Mouse (Mus musculus) lung, embryonic 16.5 days (tissue): ENCODE results near the gene Midn. TPM values are rescaled to one million over a fixed set of nuclear protein-coding genes. Genes with fewer than 3 reads are reported as not detected.

Experiments
- ATAC-seq: fragments of 200-750 bp; cut with Nextera tagmentation; 2 replicates; pipeline ENCODE4 v1.8.0; 2017; ENCODE audit warnings: low read depth, mild to moderate bottlenecking, moderate library complexity
- H3K27ac ChIP-seq: fragments of 300-500 bp; sonication (generic); 2 replicates; pipeline ENCODE4 v1.5.1; 2014; ENCODE audit warnings: mild to moderate bottlenecking, control low read depth, low read length
- H3K27me3 ChIP-seq: fragments of 300-500 bp; sonication (generic); 2 replicates; pipeline ENCODE4 v1.6.1; 2014; ENCODE audit warnings: low read depth, low read length, mixed read lengths; ENCODE audit not compliant: control insufficient read depth, insufficient read depth
- H3K36me3 ChIP-seq: fragments of 300-500 bp; sonication (generic); 2 replicates; pipeline ENCODE4 v1.6.1; 2014; ENCODE audit warnings: low read length; ENCODE audit not compliant: control insufficient read depth, insufficient read depth
- H3K4me1 ChIP-seq: fragments of 300-500 bp; sonication (generic); replicated peaks from 2 replicates; pipeline ENCODE4 v1.6.1; 2014; ENCODE audit warnings: low read length, mixed read lengths; ENCODE audit not compliant: control insufficient read depth, insufficient read depth
- H3K4me2 ChIP-seq: fragments of 300-500 bp; sonication (generic); 2 replicates; pipeline ENCODE4 v1.6.1; 2014; ENCODE audit warnings: low read depth, low read length, control low read depth
- H3K4me3 ChIP-seq: fragments of 300-500 bp; sonication (generic); 2 replicates; pipeline ENCODE4 v1.5.1; 2014; ENCODE audit warnings: mild to moderate bottlenecking, low read length, control low read depth
- H3K9ac ChIP-seq: fragments of 300-500 bp; sonication (generic); 2 replicates; pipeline ENCODE4 v1.6.1; 2014; ENCODE audit warnings: low read length, control low read depth
- H3K9me3 ChIP-seq: fragments of 300-500 bp; sonication (generic); 2 replicates; pipeline ENCODE4 v1.6.1; 2016; ENCODE audit warnings: low read length; ENCODE audit not compliant: control insufficient read depth
- WGBS: fragments of 180-500 bp; shearing (Covaris S2); extraction: QIAGEN DNeasy Blood & Tissue Kit; methylation state at CpG from one replicate; pipeline ENCODE4 v1.1.7; 2014; 5-methylcytosine and 5-hydroxymethylcytosine counted together
- polyA plus RNA-seq: library from polyadenylated mRNA; unstranded; fragments of >200 nt; fragmentation: Nextera tagmentation; extraction: Ambion mirVana; gene quantifications from 2 replicates; pipeline ENCODE4 v1.2.1, GENCODE M21; 2015

The Midn gene
- polyA plus RNA-seq, 1 experiment from 2014 or later, result 11.8 TPM

- H3K9me3 ChIP-seq, result no peaks in the 10 kb centered on the region
- no peak overlapping the region for H3K9ac ChIP-seq
- H3K4me3 ChIP-seq, result no peak overlapping the region
- H3K4me2 ChIP-seq, result no peak overlapping the region
- ATAC-seq, result no peak
- H3K27ac ChIP-seq, result no peak overlapping the region
- peaks cover 34% of the 10 kb centered on the region for H3K27me3 ChIP-seq
- peaks cover 30% of the 10 kb centered on the region for H3K4me1 ChIP-seq
- H3K36me3 ChIP-seq, result peaks cover 20% of the 10 kb centered on the region
- 84% methylated on average over 10 of the region's 10 CpGs for WGBS
Measured at GRCm38 (mm10) chr10:80135161-80135560, 12.9 kb upstream of the Midn start.

DNA sequence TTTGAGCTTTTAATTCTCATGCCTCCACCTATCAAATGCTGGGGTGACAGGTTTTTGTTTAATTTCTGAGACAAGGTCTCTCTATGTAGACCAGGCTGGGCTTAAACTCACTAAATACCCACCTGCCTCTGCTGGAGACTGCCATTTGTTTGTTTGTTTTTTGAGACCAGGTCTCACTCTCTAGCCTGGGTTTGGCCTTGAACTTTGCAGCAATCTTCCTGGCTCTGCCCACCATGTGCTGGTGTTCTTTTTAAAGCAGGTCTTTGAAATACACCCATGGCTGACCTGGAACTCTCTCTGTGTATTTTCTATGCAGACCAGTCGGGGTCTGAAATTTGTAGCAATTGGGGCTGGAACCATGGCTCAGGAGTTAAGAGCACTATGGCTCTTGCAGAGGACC is 12.4 kb upstream of the Midn start:
- 90% methylated on average over 1 of the region's 1 CpGs for WGBS
- H3K27ac ChIP-seq, result no peak overlapping the region
- H3K4me2 ChIP-seq, result no peak overlapping the region
- H3K9ac ChIP-seq, result no peak overlapping the region
- no peak overlapping the region for H3K4me3 ChIP-seq
- peaks cover 34% of the 10 kb centered on the region for H3K27me3 ChIP-seq
- peaks cover 30% of the 10 kb centered on the region for H3K4me1 ChIP-seq
- H3K36me3 ChIP-seq, result peaks cover 16% of the 10 kb centered on the region
- no peaks in the 10 kb centered on the region for H3K9me3 ChIP-seq
- no peak for ATAC-seq

DNA sequence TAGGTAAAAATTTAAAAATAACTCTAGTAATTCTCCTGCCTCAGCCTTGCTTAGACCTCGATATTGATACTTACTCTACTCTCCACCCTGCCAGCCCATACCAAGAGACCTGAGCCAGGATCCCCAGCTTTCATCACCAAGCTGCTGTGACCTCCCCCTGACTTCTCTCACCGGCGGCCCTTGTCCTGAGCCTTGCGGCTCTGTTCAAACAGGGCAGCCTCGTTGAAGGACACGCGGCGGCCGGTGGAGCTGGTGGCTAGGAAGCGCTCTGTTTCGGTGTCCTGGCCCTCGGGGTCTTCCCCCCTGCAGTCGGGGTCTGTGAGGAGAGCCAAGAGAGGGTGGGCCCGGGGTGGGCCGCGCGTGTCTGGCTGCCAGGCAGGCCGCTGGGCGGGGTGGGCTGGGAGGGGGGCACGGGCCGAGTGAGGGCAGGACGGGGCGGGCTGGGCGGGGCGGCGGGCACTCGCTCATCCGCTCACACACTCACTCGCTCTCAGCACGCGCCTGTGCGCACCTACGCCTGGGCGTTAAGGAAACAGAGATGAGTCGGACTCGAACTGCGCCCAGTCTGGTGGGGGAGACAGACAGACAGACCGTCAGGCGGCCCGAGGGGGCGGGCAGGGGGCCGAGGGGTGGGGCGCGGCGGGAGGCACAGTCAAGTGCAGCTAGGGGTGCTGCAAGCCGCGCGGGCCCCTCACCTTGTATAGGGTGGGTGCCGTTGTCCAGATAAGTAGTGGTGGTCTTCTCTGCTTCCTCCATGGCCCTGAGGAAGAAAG is 11.7 kb upstream of the Midn start:
- no peak for ATAC-seq
- peaks cover 34% of the 10 kb centered on the region for H3K27me3 ChIP-seq
- peak overlapping the region; percentile 100 for H3K4me2 ChIP-seq
- H3K4me3 ChIP-seq, result peak overlapping the region; percentile 74
- H3K4me1 ChIP-seq, result peaks cover 34% of the 10 kb centered on the region
- H3K9ac ChIP-seq, result peak overlapping the region; percentile 79
- no peaks in the 10 kb centered on the region for H3K9me3 ChIP-seq
- H3K36me3 ChIP-seq, result peaks cover 11% of the 10 kb centered on the region
- peak overlapping the region; percentile 75 for H3K27ac ChIP-seq
- WGBS, result 7% methylated on average over 34 of the region's 49 CpGs

- peak overlapping the region; percentile 75 for H3K27ac ChIP-seq
- H3K9me3 ChIP-seq, result no peaks in the 10 kb centered on the region
- peaks cover 6% of the 10 kb centered on the region for H3K36me3 ChIP-seq
- peak overlapping the region; percentile 79 for H3K9ac ChIP-seq
- H3K27me3 ChIP-seq, result peaks cover 34% of the 10 kb centered on the region
- peak overlapping the region; percentile 74 for H3K4me3 ChIP-seq
- peaks cover 34% of the 10 kb centered on the region for H3K4me1 ChIP-seq
- peak overlapping the region; percentile 100 for H3K4me2 ChIP-seq
- 0 out of 2 replicates have a peak, but pooled peaks have one; percentile 5 for ATAC-seq
- WGBS, result 3% methylated on average over 28 of the region's 29 CpGs
Measured at GRCm38 (mm10) chr10:80136952-80137625, 11.0 kb upstream of the Midn start.

- Histone ChIP-seq H3K4me2 (peak overlapping the region; percentile 100), H3K27me3 (peaks cover 34% of the 10 kb centered on the region), H3K27ac (peak overlapping the region; percentile 75), H3K9me3 (no peaks in the 10 kb centered on the region), H3K4me1 (peaks cover 38% of the 10 kb centered on the region), H3K36me3 (0 out of 2 replicates have a peak, but pooled peaks cover 3% of the 10 kb centered on the region), H3K4me3 (peak overlapping the region; percentile 74), H3K9ac (peak overlapping the region; percentile 79)
- ATAC-seq, result no peak
- WGBS, result 2% methylated on average over 21 of the region's 33 CpGs
Measured at GRCm38 (mm10) chr10:80137626-80138552, 10.2 kb upstream of the Midn start.

DNA sequence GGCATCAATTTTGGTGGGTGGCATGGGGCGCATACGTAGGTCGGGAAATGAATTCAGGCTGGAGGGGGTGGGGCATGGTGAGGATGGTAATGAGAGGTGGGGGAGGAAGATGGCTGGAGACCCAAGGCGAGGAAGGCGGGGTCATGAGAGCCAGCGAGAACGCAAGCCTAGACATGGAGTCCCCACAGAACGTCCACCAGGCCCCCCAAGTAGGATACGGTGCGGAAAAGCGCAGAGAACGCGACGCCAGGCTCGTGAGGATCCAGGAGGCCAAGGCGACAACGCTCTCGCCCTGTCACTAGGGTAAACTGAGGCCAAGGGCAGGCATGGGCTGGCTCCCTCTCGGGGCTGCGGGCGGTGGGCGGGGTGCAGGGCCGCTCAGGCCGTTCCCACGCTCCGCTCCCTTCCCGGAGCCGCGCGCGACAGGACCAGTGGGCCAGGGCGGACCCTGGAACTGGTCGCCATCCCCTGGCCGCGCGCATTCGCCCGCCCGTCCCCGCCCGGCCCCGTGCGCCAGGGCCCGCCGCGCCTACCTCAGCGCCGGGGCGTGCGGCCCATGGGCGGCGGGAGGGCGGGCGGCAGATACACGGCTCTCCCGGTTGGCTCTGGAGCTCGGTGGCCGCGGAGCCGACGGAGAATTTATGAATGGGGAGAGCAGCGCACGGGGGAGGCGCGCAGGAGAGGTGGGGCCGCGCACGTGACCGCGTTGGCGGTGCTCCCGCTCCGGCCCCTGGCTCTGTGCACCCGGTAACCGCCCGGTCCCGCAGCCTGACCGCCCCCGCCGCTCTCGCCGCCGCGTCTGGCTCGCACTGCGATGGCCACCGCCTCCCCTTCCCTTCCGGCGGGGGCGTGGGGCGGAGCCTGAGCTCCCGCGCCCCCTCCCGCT is 9.3 kb upstream of the Midn start, which contains the start of gene Atp5d:
Atp5d (plus strand) TSS at position 80 of the 886 bp plus-strand sequence.
- H3K9ac ChIP-seq, result peak within 1 kb of the TSS; percentile 79
- peak; percentile 3; the same call in 1 of the 2 replicates for ATAC-seq
- H3K9me3 ChIP-seq, result no peaks in the 10 kb centered on the region
- 0 out of 2 replicates have a peak, but pooled peaks cover 3% of the 10 kb centered on the region for H3K36me3 ChIP-seq
- H3K27me3 ChIP-seq, result peaks cover 34% of the 10 kb centered on the region
- peak within 1 kb of the TSS; percentile 75 for H3K27ac ChIP-seq
- peak within 1 kb of the TSS; percentile 74 for H3K4me3 ChIP-seq
- peaks cover 35% of the 10 kb centered on the region for H3K4me1 ChIP-seq
- under 1% methylated on average over 46 of the region's 94 CpGs for WGBS
- H3K4me2 ChIP-seq, result peak within 1 kb of the TSS; percentile 100

GRCm38 (mm10) chr10:80139439-80139775 is 8.7 kb upstream of the Midn start:
- Histone ChIP-seq H3K9ac (peak overlapping the region; percentile 79), H3K4me2 (peak overlapping the region; percentile 100), H3K4me3 (peak overlapping the region; percentile 74), H3K4me1 (peaks cover 35% of the 10 kb centered on the region), H3K27ac (peak overlapping the region; percentile 70), H3K9me3 (no peaks in the 10 kb centered on the region), H3K36me3 (peaks cover 9% of the 10 kb centered on the region), H3K27me3 (peaks cover 34% of the 10 kb centered on the region)
- no peak for ATAC-seq
- WGBS, result 0% methylated on average over 10 of the region's 10 CpGs

- whole genome bisulfite sequencing, result 73% methylated on average over 11 of the region's 11 CpGs
Measured at GRCm38 (mm10) chr10:80139975-80140665, 8.0 kb upstream of the Midn start.

More at GRCm38 (mm10) chr10:80139975-80140665, 8.0 kb upstream of the Midn start:
- peaks cover 14% of the 10 kb centered on the region for H3K36me3 ChIP-seq
- no peak overlapping the region for H3K4me3 ChIP-seq
- no peak overlapping the region for H3K27ac ChIP-seq
- H3K27me3 ChIP-seq, result peaks cover 34% of the 10 kb centered on the region
- no peaks in the 10 kb centered on the region for H3K9me3 ChIP-seq
- H3K4me1 ChIP-seq, result peaks cover 35% of the 10 kb centered on the region
- no peak for ATAC-seq
- no peak overlapping the region for H3K9ac ChIP-seq
- H3K4me2 ChIP-seq, result no peak overlapping the region
